Mouse (Mus musculus): ENCODE results near the gene Esrp2. TPM values are rescaled to one million over a fixed set of nuclear protein-coding genes. Genes with fewer than 3 reads are reported as not detected.

Gene Esrp2
- polyA plus RNA-seq, 1 experiment from 2014 or later = 28.5 TPM

GRCm38 (mm10) chr8:106108080-106108479 is 28.7 kb downstream of the Esrp2 start:
- 0 out of 2 replicates have a peak, but pooled peaks cover 2% of the 10 kb centered on the region for H3K4me1 ChIP-seq (ENCODE audit: insufficient read depth, low read length)
- peaks cover 31% of the 10 kb centered on the region for H3K36me3 ChIP-seq (ENCODE audit: insufficient read depth, low read length)
- no peaks in the 10 kb centered on the region for H3K27me3 ChIP-seq (ENCODE audit: insufficient read depth, low read length)
- H3K4me2 ChIP-seq (replicated peaks; ENCODE audit: low read depth, low read length) = no peak overlapping the region
- no peaks in the 10 kb centered on the region for H3K9me3 ChIP-seq (ENCODE audit: low read length)
- no peak overlapping the region for H3K9ac ChIP-seq (replicated peaks; ENCODE audit: low read length)
- ATAC-seq (ENCODE audit: low FRiP score, low TSS enrichment) = no peak
- H3K27ac ChIP-seq (ENCODE audit: low read length) = no peak overlapping the region
- 93% methylated on average over 4 of the region's 4 CpGs for WGBS
- H3K4me3 ChIP-seq (ENCODE audit: low read length) = no peak overlapping the region

DNA sequence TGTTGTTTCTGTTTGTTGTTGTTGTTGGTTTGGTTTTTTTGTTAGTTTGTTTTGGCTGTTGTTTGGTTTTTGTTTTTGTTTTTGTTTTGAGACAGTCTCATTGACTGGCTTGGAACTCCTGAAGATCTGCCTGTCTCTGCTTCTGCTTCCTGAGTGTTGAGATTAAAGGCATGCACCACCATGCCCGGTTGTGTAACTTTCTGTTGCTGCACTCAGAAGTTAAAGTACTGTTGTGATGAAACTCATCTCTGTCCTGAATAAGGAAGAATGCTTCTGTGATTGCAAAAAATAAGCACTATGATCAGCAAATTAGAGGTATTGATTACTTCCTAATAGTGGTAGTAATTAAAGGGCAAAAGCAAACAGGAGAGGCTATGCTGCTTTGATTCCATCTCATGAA is 30.6 kb downstream of the Esrp2 start:
- Histone ChIP-seq H3K36me3 (ENCODE audit: insufficient read depth, low read length) (peaks cover 42% of the 10 kb centered on the region), H3K9ac (replicated peaks; ENCODE audit: low read length) (no peak overlapping the region), H3K4me3 (ENCODE audit: low read length) (no peak overlapping the region), H3K27ac (ENCODE audit: low read length) (no peak overlapping the region), H3K9me3 (ENCODE audit: low read length) (no peaks in the 10 kb centered on the region), H3K27me3 (ENCODE audit: insufficient read depth, low read length) (no peaks in the 10 kb centered on the region), H3K4me1 (ENCODE audit: insufficient read depth, low read length) (no peaks in the 10 kb centered on the region), H3K4me2 (replicated peaks; ENCODE audit: low read depth, low read length) (no peak overlapping the region)
- 97% methylated on average over 1 of the region's 1 CpGs for WGBS
- ATAC-seq (ENCODE audit: low FRiP score, low TSS enrichment) = no peak

DNA sequence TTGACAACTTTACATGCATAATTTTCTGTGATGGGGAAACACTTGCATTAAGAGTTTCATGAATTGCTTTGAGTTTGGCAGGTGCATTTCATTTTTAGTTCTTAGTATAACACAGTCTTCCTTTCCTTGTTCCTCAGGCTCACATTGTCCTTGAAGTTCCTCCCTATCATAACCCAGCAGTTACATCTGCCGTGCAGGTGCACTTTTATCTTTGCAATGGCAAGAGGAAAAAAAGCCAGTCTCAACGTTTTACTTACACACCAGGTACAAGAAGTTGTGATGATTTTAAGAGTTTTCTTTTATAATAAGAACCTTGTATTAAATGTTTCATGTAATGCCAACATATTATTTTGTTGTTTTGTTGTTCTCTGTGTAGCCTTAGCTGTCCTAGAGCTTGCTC is 32.9 kb downstream of the Esrp2 start:
- H3K9ac ChIP-seq (replicated peaks; ENCODE audit: low read length) = no peak overlapping the region
- no peak overlapping the region for H3K4me2 ChIP-seq (replicated peaks; ENCODE audit: low read depth, low read length)
- no peaks in the 10 kb centered on the region for H3K27me3 ChIP-seq (ENCODE audit: insufficient read depth, low read length)
- no peaks in the 10 kb centered on the region for H3K4me1 ChIP-seq (ENCODE audit: insufficient read depth, low read length)
- H3K36me3 ChIP-seq (ENCODE audit: insufficient read depth, low read length) = peaks cover 37% of the 10 kb centered on the region
- no peaks in the 10 kb centered on the region for H3K9me3 ChIP-seq (ENCODE audit: low read length)
- ATAC-seq (ENCODE audit: low FRiP score, low TSS enrichment) = no peak
- H3K27ac ChIP-seq (ENCODE audit: low read length) = no peak overlapping the region
- H3K4me3 ChIP-seq (ENCODE audit: low read length) = no peak overlapping the region
- WGBS = 88% methylated on average over 2 of the region's 2 CpGs

DNA sequence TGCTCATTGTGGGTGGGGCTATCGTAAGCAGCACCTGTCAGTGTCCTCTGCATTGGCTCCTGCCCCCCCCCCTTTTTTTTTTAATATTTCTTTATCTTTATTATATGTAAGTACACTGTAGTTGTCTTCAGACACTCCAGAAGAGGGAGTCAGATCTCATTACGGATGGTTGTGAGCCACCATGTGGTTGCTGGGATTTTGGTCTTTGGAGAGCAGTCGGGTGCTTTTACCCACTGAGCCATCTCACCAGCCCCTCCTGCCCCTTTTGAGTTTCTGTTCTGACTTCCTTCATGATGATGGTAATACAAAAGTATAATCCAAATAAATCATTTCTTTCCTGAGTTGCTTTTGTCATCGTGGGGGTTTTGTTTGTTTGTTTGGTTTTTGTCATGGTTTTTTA is 34.5 kb downstream of the Esrp2 start:
- no peak overlapping the region for H3K4me3 ChIP-seq (ENCODE audit: low read length)
- H3K27ac ChIP-seq (ENCODE audit: low read length) = no peak overlapping the region
- peaks cover 27% of the 10 kb centered on the region for H3K36me3 ChIP-seq (ENCODE audit: insufficient read depth, low read length)
- H3K27me3 ChIP-seq (ENCODE audit: insufficient read depth, low read length) = no peaks in the 10 kb centered on the region
- no peaks in the 10 kb centered on the region for H3K9me3 ChIP-seq (ENCODE audit: low read length)
- H3K4me2 ChIP-seq (replicated peaks; ENCODE audit: low read depth, low read length) = no peak overlapping the region
- no peaks in the 10 kb centered on the region for H3K4me1 ChIP-seq (ENCODE audit: insufficient read depth, low read length)
- no peak overlapping the region for H3K9ac ChIP-seq (replicated peaks; ENCODE audit: low read length)
- ATAC-seq (ENCODE audit: low FRiP score, low TSS enrichment) = no peak
- WGBS = 92% methylated on average over 4 of the region's 4 CpGs

Other genes starting within 250 kb of the Esrp2 start
- gene Nrn1l, start 243.4 kb downstream of the Esrp2 start, polyA plus RNA-seq (2015; fragmentation: Nextera tagmentation; extraction: Ambion mirVana) = 0.53 and 0.85 TPM in 2 replicates
- gene Pskh1, start 236.5 kb downstream of the Esrp2 start, polyA plus RNA-seq (2015; fragmentation: Nextera tagmentation; extraction: Ambion mirVana) = 44.3 and 46.7 TPM in 2 replicates
- gene Ctrl, start 203.1 kb downstream of the Esrp2 start, polyA plus RNA-seq (2015; fragmentation: Nextera tagmentation; extraction: Ambion mirVana) = 0.82 and 1.8 TPM in 2 replicates
- 33.3 and 46.5 TPM in 2 replicates for gene Psmb10, start 198.5 kb downstream of the Esrp2 start, polyA plus RNA-seq (2015; fragmentation: Nextera tagmentation; extraction: Ambion mirVana)
- 1.3 and 1.8 TPM in 2 replicates for gene Lcat, start 193.6 kb downstream of the Esrp2 start, polyA plus RNA-seq (2015; fragmentation: Nextera tagmentation; extraction: Ambion mirVana)
- 36.1 and 36.2 TPM in 2 replicates for gene Slc12a4, start 170.9 kb downstream of the Esrp2 start, polyA plus RNA-seq (2015; fragmentation: Nextera tagmentation; extraction: Ambion mirVana)
- gene Dpep3, start 157.5 kb downstream of the Esrp2 start, polyA plus RNA-seq (2015; fragmentation: Nextera tagmentation; extraction: Ambion mirVana) = not detected in 2 replicates
- gene Dus2, start 145.6 kb downstream of the Esrp2 start, polyA plus RNA-seq (2015; fragmentation: Nextera tagmentation; extraction: Ambion mirVana) = 19.7 and 24.6 TPM in 2 replicates
- not detected in 2 replicates for gene Dpep2nb, start 131.0 kb downstream of the Esrp2 start, polyA plus RNA-seq (2015; fragmentation: Nextera tagmentation; extraction: Ambion mirVana)
- 19.8 and 21.2 TPM in 2 replicates for gene Ddx28, start 125.1 kb downstream of the Esrp2 start, polyA plus RNA-seq (2015; fragmentation: Nextera tagmentation; extraction: Ambion mirVana)
- 5.7 and 6.7 TPM in 2 replicates for gene Nfatc3, start 78.1 kb downstream of the Esrp2 start, polyA plus RNA-seq (2015; fragmentation: Nextera tagmentation; extraction: Ambion mirVana)
- gene Pla2g15, start 13.4 kb upstream of the Esrp2 start, polyA plus RNA-seq (2015; fragmentation: Nextera tagmentation; extraction: Ambion mirVana) = 14.9 and 15.6 TPM in 2 replicates
- 49.9 and 52.4 TPM in 2 replicates for gene Slc7a6, start 31.9 kb upstream of the Esrp2 start, polyA plus RNA-seq (2015; fragmentation: Nextera tagmentation; extraction: Ambion mirVana)
- gene Slc7a6os, start 74.0 kb upstream of the Esrp2 start, polyA plus RNA-seq (2015; fragmentation: Nextera tagmentation; extraction: Ambion mirVana) = 32.2 and 32.4 TPM in 2 replicates
- gene Prmt7, start 74.0 kb upstream of the Esrp2 start, polyA plus RNA-seq (2015; fragmentation: Nextera tagmentation; extraction: Ambion mirVana) = 54.8 and 55.3 TPM in 2 replicates
- 0.82 and 1.0 TPM in 2 replicates for gene Smpd3, start 201.0 kb upstream of the Esrp2 start, polyA plus RNA-seq (2015; fragmentation: Nextera tagmentation; extraction: Ambion mirVana)